Mouse (Mus musculus) lung, postnatal 0 days (tissue): ENCODE data around the gene Scn11a. TPM values are rescaled to one million over a fixed set of nuclear protein-coding genes. Genes with fewer than 3 reads are reported as not detected.

Experiments used
- ATAC-seq: fragments of 200-750 bp; cut with Nextera tagmentation; 2 replicates; pipeline ENCODE4 v1.8.0; 2017; ENCODE audit warnings: moderate library complexity
- DNase-seq: peaks from one replicate; pipeline ENCODE4 v3.0.0-alpha.2; 2016; ENCODE audit warnings: low spot score
- H3K27ac ChIP-seq: fragments of 300-500 bp; sonication (generic); 2 replicates; pipeline ENCODE4 v1.5.1; 2014; ENCODE audit warnings: antibody characterized with exemption, mild to moderate bottlenecking, low read length, mixed read lengths
- H3K27me3 ChIP-seq: fragments of 300-500 bp; sonication (generic); replicated peaks from 2 replicates; pipeline ENCODE4 v1.6.1; 2014; ENCODE audit warnings: low read length, mixed read lengths; ENCODE audit not compliant: insufficient read depth
- H3K36me3 ChIP-seq: fragments of 300-500 bp; sonication (generic); 2 replicates; pipeline ENCODE4 v1.6.1; 2014; ENCODE audit warnings: low read length, mixed read lengths; ENCODE audit not compliant: insufficient read depth
- H3K4me1 ChIP-seq: fragments of 300-500 bp; sonication (generic); 2 replicates; pipeline ENCODE4 v1.6.1; 2014; ENCODE audit warnings: antibody characterized with exemption, low read depth, low read length, mixed read lengths; ENCODE audit not compliant: insufficient read depth
- H3K4me2 ChIP-seq: fragments of 300-500 bp; sonication (generic); replicated peaks from 2 replicates; pipeline ENCODE4 v1.6.1; 2014; ENCODE audit warnings: low read depth, mild to moderate bottlenecking, low read length, moderate library complexity, mixed read lengths
- H3K4me3 ChIP-seq: fragments of 300-500 bp; sonication (generic); 2 replicates; pipeline ENCODE4 v1.5.1; 2014; ENCODE audit warnings: low read depth, low read length
- H3K9ac ChIP-seq: fragments of 300-500 bp; sonication (generic); replicated peaks from 2 replicates; pipeline ENCODE4 v1.6.1; 2014; ENCODE audit warnings: low read depth, mild to moderate bottlenecking
- H3K9me3 ChIP-seq: fragments of 300-500 bp; sonication (generic); 2 replicates; pipeline ENCODE4 v1.6.1; 2016; ENCODE audit warnings: low read length, mixed read lengths
- CTCF ChIP-seq: IDR thresholded peaks from 2 replicates; pipeline ENCODE4 v1.5.1; 2016; ENCODE audit warnings: antibody characterized with exemption, mild to moderate bottlenecking
- EP300 ChIP-seq: IDR thresholded peaks from 2 replicates; pipeline ENCODE4 v1.6.1; 2016; ENCODE audit warnings: antibody characterized with exemption, mild to moderate bottlenecking, control low read depth
- WGBS: fragments of 180-500 bp; shearing (Covaris S2); extraction: QIAGEN DNeasy Blood & Tissue Kit; methylation state at CpG from one replicate; pipeline ENCODE4 v1.1.7; 2014; 5-methylcytosine and 5-hydroxymethylcytosine counted together
- polyA plus RNA-seq: library from polyadenylated mRNA; unstranded; fragments of >200 nt; fragmentation: Nextera tagmentation; extraction: Ambion mirVana; gene quantifications from 2 replicates; pipeline ENCODE4 v1.2.1, GENCODE M21; 2015

The Scn11a gene
- polyA plus RNA-seq, 1 experiment from 2014 or later = not detected

- DNase-seq = no peak
- H3K4me1 ChIP-seq = no peaks in the 10 kb centered on the region
- no peak for ATAC-seq
- H3K36me3 ChIP-seq = no peaks in the 10 kb centered on the region
- no peaks in the 10 kb centered on the region for H3K9me3 ChIP-seq
- H3K4me2 ChIP-seq = no peak overlapping the region
- 69% methylated on average over 6 of the region's 6 CpGs for WGBS
- TF ChIP-seq CTCF (no peak), EP300 (no peak)
- no peaks in the 10 kb centered on the region for H3K27me3 ChIP-seq
- H3K9ac ChIP-seq = no peak overlapping the region
- no peak overlapping the region for H3K27ac ChIP-seq
- H3K4me3 ChIP-seq = no peak overlapping the region
Measured at GRCm38 (mm10) chr9:119847187-119847586, 21.9 kb upstream of the Scn11a start.

- H3K36me3 ChIP-seq = no peaks in the 10 kb centered on the region
- WGBS = 24% methylated on average over 5 of the region's 5 CpGs
- DNase-seq (no peak), ATAC-seq (no peak)
- H3K4me1 ChIP-seq = no peaks in the 10 kb centered on the region
- H3K9me3 ChIP-seq = no peaks in the 10 kb centered on the region
- H3K27ac ChIP-seq = no peak overlapping the region
- no peak overlapping the region for H3K4me2 ChIP-seq
- H3K27me3 ChIP-seq = no peaks in the 10 kb centered on the region
- no peak overlapping the region for H3K4me3 ChIP-seq
- H3K9ac ChIP-seq = no peak overlapping the region
- TF ChIP-seq CTCF (no peak), EP300 (no peak)
Measured at GRCm38 (mm10) chr9:119844724-119845123, 19.5 kb upstream of the Scn11a start.

GRCm38 (mm10) chr9:119843549-119843948, 18.3 kb upstream of the Scn11a start:
- Histone ChIP-seq H3K27me3 (no peaks in the 10 kb centered on the region), H3K36me3 (no peaks in the 10 kb centered on the region), H3K4me1 (no peaks in the 10 kb centered on the region), H3K9me3 (no peaks in the 10 kb centered on the region), H3K4me3 (no peak overlapping the region), H3K27ac (no peak overlapping the region), H3K9ac (no peak overlapping the region), H3K4me2 (no peak overlapping the region)
- 82% methylated on average over 4 of the region's 4 CpGs for WGBS
- ATAC-seq (no peak), DNase-seq (no peak)
- TF ChIP-seq CTCF = no peak
- TF ChIP-seq EP300 = no peak

GRCm38 (mm10) chr9:119842541-119843169, 17.4 kb upstream of the Scn11a start:
- DNase-seq (no peak), ATAC-seq (no peak)
- TF ChIP-seq EP300 (no peak), CTCF (no peak)
- Histone ChIP-seq H3K4me2 (no peak overlapping the region), H3K27ac (no peak overlapping the region), H3K27me3 (no peaks in the 10 kb centered on the region), H3K9ac (no peak overlapping the region), H3K36me3 (no peaks in the 10 kb centered on the region), H3K9me3 (no peaks in the 10 kb centered on the region), H3K4me3 (no peak overlapping the region), H3K4me1 (no peaks in the 10 kb centered on the region)
- WGBS = 35% methylated on average over 4 of the region's 4 CpGs

- TF ChIP-seq CTCF (no peak), EP300 (no peak)
- Histone ChIP-seq H3K27me3 (no peaks in the 10 kb centered on the region), H3K4me2 (no peak overlapping the region), H3K36me3 (no peaks in the 10 kb centered on the region), H3K4me1 (no peaks in the 10 kb centered on the region), H3K4me3 (no peak overlapping the region), H3K9ac (no peak overlapping the region), H3K9me3 (no peaks in the 10 kb centered on the region), H3K27ac (no peak overlapping the region)
- 28% methylated on average over 6 of the region's 6 CpGs for WGBS
- DNase-seq = no peak
- no peak for ATAC-seq
Measured at GRCm38 (mm10) chr9:119842091-119842490, 16.8 kb upstream of the Scn11a start.

- WGBS = 74% methylated on average over 6 of the region's 6 CpGs
- DNase-seq (no peak), ATAC-seq (no peak)
- Histone ChIP-seq H3K9ac (no peak overlapping the region), H3K27me3 (no peaks in the 10 kb centered on the region), H3K4me3 (no peak overlapping the region), H3K27ac (no peak overlapping the region), H3K9me3 (no peaks in the 10 kb centered on the region), H3K4me1 (no peaks in the 10 kb centered on the region), H3K36me3 (no peaks in the 10 kb centered on the region), H3K4me2 (no peak overlapping the region)
- TF ChIP-seq CTCF (no peak), EP300 (no peak)
Measured at GRCm38 (mm10) chr9:119841159-119841558, 15.9 kb upstream of the Scn11a start.

- no peak for DNase-seq
- Histone ChIP-seq H3K36me3 (no peaks in the 10 kb centered on the region), H3K9me3 (no peaks in the 10 kb centered on the region), H3K9ac (no peak overlapping the region), H3K4me2 (no peak overlapping the region), H3K27ac (no peak overlapping the region), H3K4me1 (no peaks in the 10 kb centered on the region), H3K4me3 (no peak overlapping the region), H3K27me3 (no peaks in the 10 kb centered on the region)
- 59% methylated on average over 9 of the region's 9 CpGs for WGBS
- ATAC-seq = no peak
- TF ChIP-seq EP300 (no peak), CTCF (no peak)
Measured at GRCm38 (mm10) chr9:119835581-119836125, 10.4 kb upstream of the Scn11a start.
